Mouse (Mus musculus): ENCODE measurements around the gene Slc9a6. TPM values are rescaled to one million over a fixed set of nuclear protein-coding genes. Genes with fewer than 3 reads are reported as not detected.

Slc9a6 gene
- 10.4 and 11.8 TPM in 2 replicates for polyA plus RNA-seq (2015; fragmentation: Nextera tagmentation; extraction: Ambion mirVana)

- peak within 1 kb of the TSS; percentile 50 for H3K27ac ChIP-seq
- H3K36me3 ChIP-seq = no peaks in the 10 kb centered on the region
- H3K9me3 ChIP-seq = no peaks in the 10 kb centered on the region
- H3K4me1 ChIP-seq = no peaks in the 10 kb centered on the region
- 10% methylated on average over 24 of the region's 50 CpGs for WGBS
- peak within 1 kb of the TSS; percentile 57 for H3K4me2 ChIP-seq
- no peaks in the 10 kb centered on the region for H3K27me3 ChIP-seq
- H3K4me3 ChIP-seq = peak within 1 kb of the TSS; percentile 60
- peak; percentile 98 for ATAC-seq (ENCODE audit: borderline replicate concordance, extremely low read depth, low FRiP score, low TSS enrichment)
- H3K9ac ChIP-seq = peak within 1 kb of the TSS; percentile 67
Measured at GRCm38 (mm10) chrX:56609623-56610317, at the start of gene Slc9a6. Slc9a6 (plus strand) TSS chrX:56609757.

- no peaks in the 10 kb centered on the region for H3K9me3 ChIP-seq
- WGBS = 15% methylated on average over 6 of the region's 6 CpGs
- no peak overlapping the region for H3K4me3 ChIP-seq
- H3K4me1 ChIP-seq = no peaks in the 10 kb centered on the region
- no peaks in the 10 kb centered on the region for H3K27me3 ChIP-seq
- no peak for ATAC-seq (ENCODE audit: borderline replicate concordance, extremely low read depth, low FRiP score, low TSS enrichment)
- H3K9ac ChIP-seq = no peak overlapping the region
- no peaks in the 10 kb centered on the region for H3K36me3 ChIP-seq
- H3K4me2 ChIP-seq = no peak overlapping the region
- H3K27ac ChIP-seq = no peak overlapping the region
Measured at GRCm38 (mm10) chrX:56572465-56572864, 37.1 kb upstream of the Slc9a6 start.

- ATAC-seq (ENCODE audit: borderline replicate concordance, extremely low read depth, low FRiP score, low TSS enrichment) = no peak
- WGBS = 77% methylated on average over 2 of the region's 2 CpGs
Measured at GRCm38 (mm10) chrX:56578200-56578599, 31.4 kb upstream of the Slc9a6 start.

GRCm38 (mm10) chrX:56597219-56597886 is 12.2 kb upstream of the Slc9a6 start:
- Histone ChIP-seq H3K36me3 (no peaks in the 10 kb centered on the region), H3K27me3 (no peaks in the 10 kb centered on the region), H3K4me2 (peak overlapping the region; percentile 51), H3K4me3 (peak overlapping the region; percentile 75), H3K9ac (peak overlapping the region; percentile 78), H3K27ac (peak overlapping the region; percentile 59), H3K4me1 (0 out of 2 replicates have a peak, but pooled peaks cover 4% of the 10 kb centered on the region), H3K9me3 (no peaks in the 10 kb centered on the region)
- ATAC-seq (ENCODE audit: borderline replicate concordance, extremely low read depth, low FRiP score, low TSS enrichment) = peak; percentile 53; the same call in 1 of the 2 replicates
- 13% methylated on average over 25 of the region's 25 CpGs for WGBS

More at GRCm38 (mm10) chrX:56578200-56578599, 31.4 kb upstream of the Slc9a6 start:
- Histone ChIP-seq H3K27ac (no peak overlapping the region), H3K4me3 (no peak overlapping the region), H3K9me3 (no peaks in the 10 kb centered on the region), H3K4me1 (no peaks in the 10 kb centered on the region), H3K4me2 (no peak overlapping the region), H3K9ac (no peak overlapping the region), H3K36me3 (no peaks in the 10 kb centered on the region), H3K27me3 (no peaks in the 10 kb centered on the region)

- Histone ChIP-seq H3K4me1 (0 out of 2 replicates have a peak, but pooled peaks cover 4% of the 10 kb centered on the region), H3K36me3 (no peaks in the 10 kb centered on the region), H3K4me3 (peak within 1 kb of the TSS; percentile 75), H3K9me3 (no peaks in the 10 kb centered on the region), H3K27ac (peak within 1 kb of the TSS; percentile 59), H3K4me2 (peak within 1 kb of the TSS; percentile 54), H3K9ac (peak within 1 kb of the TSS; percentile 78), H3K27me3 (no peaks in the 10 kb centered on the region)
- ATAC-seq (ENCODE audit: borderline replicate concordance, extremely low read depth, low FRiP score, low TSS enrichment) = peak; percentile 99
- 13% methylated on average over 38 of the region's 44 CpGs for WGBS
Measured at GRCm38 (mm10) chrX:56597887-56598640, 11.5 kb upstream of the Slc9a6 start, which contains the start of gene Mmgt1. Mmgt1 (minus strand) TSS chrX:56598069.

- no peak overlapping the region for H3K27ac ChIP-seq
- WGBS = 64% methylated on average over 2 of the region's 2 CpGs
- no peaks in the 10 kb centered on the region for H3K9me3 ChIP-seq
- no peak overlapping the region for H3K4me3 ChIP-seq
- no peak overlapping the region for H3K4me2 ChIP-seq
- ATAC-seq (ENCODE audit: borderline replicate concordance, extremely low read depth, low FRiP score, low TSS enrichment) = no peak
- no peaks in the 10 kb centered on the region for H3K27me3 ChIP-seq
- no peaks in the 10 kb centered on the region for H3K4me1 ChIP-seq
- no peaks in the 10 kb centered on the region for H3K36me3 ChIP-seq
- no peak overlapping the region for H3K9ac ChIP-seq
Measured at GRCm38 (mm10) chrX:56606536-56606935, 3.0 kb upstream of the Slc9a6 start.

- no peaks in the 10 kb centered on the region for H3K36me3 ChIP-seq
- no peak for ATAC-seq (ENCODE audit: borderline replicate concordance, extremely low read depth, low FRiP score, low TSS enrichment)
- H3K4me3 ChIP-seq = no peak overlapping the region
- no peak overlapping the region for H3K9ac ChIP-seq
- no peak overlapping the region for H3K4me2 ChIP-seq
- no peaks in the 10 kb centered on the region for H3K27me3 ChIP-seq
- H3K4me1 ChIP-seq = no peaks in the 10 kb centered on the region
- WGBS = 50% methylated on average over 7 of the region's 7 CpGs
- no peaks in the 10 kb centered on the region for H3K9me3 ChIP-seq
- H3K27ac ChIP-seq = no peak overlapping the region
Measured at GRCm38 (mm10) chrX:56607032-56607710, 2.4 kb upstream of the Slc9a6 start.

- Histone ChIP-seq H3K9me3 (no peaks in the 10 kb centered on the region), H3K27me3 (no peaks in the 10 kb centered on the region), H3K27ac (no peak overlapping the region; the same call in 1 of the 2 replicates), H3K36me3 (no peaks in the 10 kb centered on the region), H3K4me2 (peak overlapping the region; percentile 57), H3K4me3 (peak overlapping the region; percentile 60), H3K9ac (peak overlapping the region; percentile 29; the same call in 1 of the 2 replicates), H3K4me1 (no peaks in the 10 kb centered on the region)
- ATAC-seq (ENCODE audit: borderline replicate concordance, extremely low read depth, low FRiP score, low TSS enrichment) = peak; percentile 32; the same call in 1 of the 2 replicates
- 19% methylated on average over 7 of the region's 7 CpGs for WGBS
Measured at GRCm38 (mm10) chrX:56609285-56609622, 303 bp upstream of the Slc9a6 start.

- H3K36me3 ChIP-seq = no peaks in the 10 kb centered on the region
- no peaks in the 10 kb centered on the region for H3K4me1 ChIP-seq
- H3K4me3 ChIP-seq = peak overlapping the region; percentile 60
- H3K27me3 ChIP-seq = no peaks in the 10 kb centered on the region
- H3K9ac ChIP-seq = peak overlapping the region; percentile 67
- 0 out of 2 replicates have a peak, but pooled peaks have one; percentile 23 for ATAC-seq (ENCODE audit: borderline replicate concordance, extremely low read depth, low FRiP score, low TSS enrichment)
- H3K27ac ChIP-seq = 0 out of 2 replicates have a peak overlapping the region, but pooled peaks have one; percentile 50
- H3K9me3 ChIP-seq = no peaks in the 10 kb centered on the region
- WGBS = 7% methylated on average over 13 of the region's 13 CpGs
- peak overlapping the region; percentile 57 for H3K4me2 ChIP-seq
Measured at GRCm38 (mm10) chrX:56610318-56610694, 749 bp downstream of the Slc9a6 start.

- Histone ChIP-seq H3K9ac (no peak overlapping the region), H3K27ac (no peak overlapping the region), H3K4me1 (no peaks in the 10 kb centered on the region), H3K4me2 (no peak overlapping the region), H3K27me3 (no peaks in the 10 kb centered on the region), H3K4me3 (no peak overlapping the region), H3K36me3 (no peaks in the 10 kb centered on the region), H3K9me3 (no peaks in the 10 kb centered on the region)
- 81% methylated on average over 2 of the region's 2 CpGs for WGBS
- no peak for ATAC-seq (ENCODE audit: borderline replicate concordance, extremely low read depth, low FRiP score, low TSS enrichment)
Measured at GRCm38 (mm10) chrX:56615236-56615635, 5.7 kb downstream of the Slc9a6 start.

- WGBS = 78% methylated on average over 5 of the region's 5 CpGs
Measured at GRCm38 (mm10) chrX:56636185-56636584, 26.6 kb downstream of the Slc9a6 start.

More at GRCm38 (mm10) chrX:56636185-56636584, 26.6 kb downstream of the Slc9a6 start:
- no peak overlapping the region for H3K4me3 ChIP-seq
- H3K9ac ChIP-seq = no peak overlapping the region
- no peaks in the 10 kb centered on the region for H3K4me1 ChIP-seq
- H3K9me3 ChIP-seq = no peaks in the 10 kb centered on the region
- no peaks in the 10 kb centered on the region for H3K36me3 ChIP-seq
- ATAC-seq (ENCODE audit: borderline replicate concordance, extremely low read depth, low FRiP score, low TSS enrichment) = no peak
- H3K4me2 ChIP-seq = no peak overlapping the region
- no peak overlapping the region for H3K27ac ChIP-seq
- no peaks in the 10 kb centered on the region for H3K27me3 ChIP-seq

All from lung, embryonic 15.5 days (tissue).